Mouse (Mus musculus): ENCODE results near the gene Rab11fip4. TPM values are rescaled to one million over a fixed set of nuclear protein-coding genes. Genes with fewer than 3 reads are reported as not detected.

Rab11fip4 gene
- total RNA-seq (2014; rRNA removed) (68.1 and 68.3 TPM in 2 replicates), polyA plus RNA-seq (2015; fragmentation: Nextera tagmentation; extraction: Ambion mirVana) (19.0 and 19.9 TPM in 2 replicates)

DNA sequence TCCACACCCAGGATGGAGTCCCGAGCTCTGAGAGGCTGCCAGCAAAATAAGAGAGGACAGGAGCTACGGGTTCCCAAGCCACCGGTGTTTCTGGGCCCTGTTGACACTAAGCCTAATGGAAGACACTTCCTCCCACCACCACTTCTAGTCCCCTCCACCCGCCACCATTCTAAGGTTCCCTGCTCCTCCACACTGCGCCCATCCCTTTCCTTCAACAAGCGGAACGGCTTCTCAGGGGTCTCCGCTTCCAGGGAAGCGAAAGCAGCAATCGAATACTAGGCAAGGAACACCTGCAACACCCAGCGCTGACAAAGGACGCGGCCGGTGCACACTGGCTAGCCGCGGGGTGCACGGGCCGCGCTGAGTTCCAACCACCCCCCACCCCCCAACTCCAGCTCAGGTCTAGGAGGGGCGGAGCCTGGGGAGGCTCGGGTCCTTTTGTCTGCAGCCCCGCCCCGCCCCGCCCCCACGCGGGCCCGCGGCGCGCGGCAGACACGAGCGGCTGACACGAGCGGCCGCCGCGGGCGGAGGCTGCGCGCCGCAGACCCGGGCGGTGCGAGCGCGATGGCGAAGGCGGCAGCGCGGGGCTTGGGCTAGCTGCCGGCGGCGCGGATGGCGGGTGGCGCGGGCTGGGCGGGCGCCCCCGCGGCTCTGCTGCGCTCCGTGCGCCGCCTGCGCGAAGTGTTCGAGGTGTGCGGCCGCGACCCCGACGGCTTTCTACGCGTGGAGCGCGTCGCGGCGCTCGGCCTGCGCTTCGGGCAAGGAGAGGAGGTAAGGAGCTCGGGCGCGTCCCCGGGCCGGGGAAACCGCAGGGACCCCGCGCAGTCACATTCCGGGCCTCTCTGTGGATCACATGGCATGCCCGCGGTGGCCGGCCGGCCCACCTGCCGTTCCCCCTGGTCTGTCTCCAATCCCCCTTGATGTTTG lies at the start of gene Rab11fip4:
Rab11fip4 (plus strand) TSS at position 549 of the 927 bp plus-strand sequence.
- peak within 1 kb of the TSS; percentile 81 for H3K9ac ChIP-seq (replicated peaks; ENCODE audit: low read length, poor library complexity, severe bottlenecking)
- ATAC-seq (ENCODE audit: low FRiP score) (peak; percentile 79), DNase-seq (ENCODE audit: low spot score) (peak; percentile 84)
- peaks cover 13% of the 10 kb centered on the region; the same call in 1 of the 2 replicates for H3K4me1 ChIP-seq (ENCODE audit: insufficient read depth, low read length)
- no peaks in the 10 kb centered on the region for H3K36me3 ChIP-seq (ENCODE audit: insufficient read depth, low read length)
- TF ChIP-seq CTCF (IDR thresholded peaks at IDR 0.05): no peak
- H3K9me3 ChIP-seq (ENCODE audit: low read length): no peaks in the 10 kb centered on the region
- H3K27me3 ChIP-seq (ENCODE audit: insufficient read depth, low read length): no peaks in the 10 kb centered on the region
- peak within 1 kb of the TSS; percentile 64 for H3K4me3 ChIP-seq (ENCODE audit: low read depth, low read length)
- 2% methylated on average over 73 of the region's 98 CpGs for WGBS
- peak within 1 kb of the TSS; percentile 87 for H3K27ac ChIP-seq (ENCODE audit: low read depth, low read length)
- H3K4me2 ChIP-seq (ENCODE audit: low read depth, low read length, poor library complexity, severe bottlenecking): peak within 1 kb of the TSS; percentile 68

DNA sequence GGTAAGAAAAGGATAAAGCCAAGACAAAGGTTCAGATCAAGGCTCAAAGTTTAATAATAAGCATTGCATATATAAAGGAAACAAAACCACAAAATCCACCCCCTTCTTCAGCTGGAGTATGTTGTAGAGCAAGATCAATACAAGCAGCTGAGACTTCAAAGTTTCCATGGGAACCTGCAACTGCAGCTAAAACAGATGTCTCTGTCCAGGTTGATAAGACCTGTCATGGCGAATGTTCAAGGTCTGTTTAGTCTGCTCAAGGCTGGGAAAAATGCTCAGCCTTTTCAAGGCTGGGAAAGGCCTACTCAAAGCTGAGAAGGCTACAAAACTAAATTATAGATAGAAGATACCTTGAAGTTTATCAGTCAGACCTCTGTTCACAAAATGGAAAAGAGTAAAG lies 38.4 kb upstream of the Rab11fip4 start:
- Histone ChIP-seq H3K27ac (ENCODE audit: low read depth, low read length) (no peak overlapping the region), H3K9ac (replicated peaks; ENCODE audit: low read length, poor library complexity, severe bottlenecking) (no peak overlapping the region), H3K4me2 (ENCODE audit: low read depth, low read length, poor library complexity, severe bottlenecking) (no peak overlapping the region), H3K4me1 (ENCODE audit: insufficient read depth, low read length) (no peaks in the 10 kb centered on the region), H3K27me3 (ENCODE audit: insufficient read depth, low read length) (no peaks in the 10 kb centered on the region), H3K9me3 (ENCODE audit: low read length) (no peaks in the 10 kb centered on the region), H3K4me3 (ENCODE audit: low read depth, low read length) (no peak overlapping the region), H3K36me3 (ENCODE audit: insufficient read depth, low read length) (peaks cover 46% of the 10 kb centered on the region)
- no peak for DNase-seq (ENCODE audit: low spot score)
- ATAC-seq (ENCODE audit: low FRiP score): no peak
- 75% methylated on average over 1 of the region's 1 CpGs for WGBS
- TF ChIP-seq CTCF (IDR thresholded peaks at IDR 0.05): no peak

DNA sequence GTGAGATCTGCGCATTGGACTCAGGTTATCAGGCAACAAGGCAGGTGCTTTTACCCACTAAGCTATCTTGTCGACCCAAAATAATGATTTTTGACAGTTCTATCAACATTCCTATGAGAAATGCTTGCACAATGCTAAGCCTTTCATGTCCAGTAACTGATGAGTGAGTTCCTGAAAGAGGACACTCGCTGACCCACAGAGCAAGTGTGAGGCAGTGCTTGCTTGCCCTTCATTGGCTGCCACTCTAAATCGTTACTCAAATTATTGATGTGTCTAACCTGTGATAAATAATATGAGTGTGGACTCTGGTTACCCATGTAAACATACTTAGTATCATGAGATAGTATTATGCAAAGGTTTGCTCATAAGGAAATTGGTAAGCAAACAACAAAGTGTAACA lies 30.5 kb upstream of the Rab11fip4 start:
- H3K9me3 ChIP-seq (ENCODE audit: low read length): no peaks in the 10 kb centered on the region
- H3K4me2 ChIP-seq (ENCODE audit: low read depth, low read length, poor library complexity, severe bottlenecking): no peak overlapping the region
- H3K27me3 ChIP-seq (ENCODE audit: insufficient read depth, low read length): no peaks in the 10 kb centered on the region
- no peaks in the 10 kb centered on the region for H3K4me1 ChIP-seq (ENCODE audit: insufficient read depth, low read length)
- ATAC-seq (ENCODE audit: low FRiP score) (no peak), DNase-seq (ENCODE audit: low spot score) (no peak)
- no peak overlapping the region for H3K4me3 ChIP-seq (ENCODE audit: low read depth, low read length)
- no peak for TF ChIP-seq CTCF (IDR thresholded peaks at IDR 0.05)
- H3K36me3 ChIP-seq (ENCODE audit: insufficient read depth, low read length): peaks cover 41% of the 10 kb centered on the region
- 98% methylated on average over 4 of the region's 4 CpGs for WGBS
- H3K27ac ChIP-seq (ENCODE audit: low read depth, low read length): no peak overlapping the region
- no peak overlapping the region for H3K9ac ChIP-seq (replicated peaks; ENCODE audit: low read length, poor library complexity, severe bottlenecking)

DNA sequence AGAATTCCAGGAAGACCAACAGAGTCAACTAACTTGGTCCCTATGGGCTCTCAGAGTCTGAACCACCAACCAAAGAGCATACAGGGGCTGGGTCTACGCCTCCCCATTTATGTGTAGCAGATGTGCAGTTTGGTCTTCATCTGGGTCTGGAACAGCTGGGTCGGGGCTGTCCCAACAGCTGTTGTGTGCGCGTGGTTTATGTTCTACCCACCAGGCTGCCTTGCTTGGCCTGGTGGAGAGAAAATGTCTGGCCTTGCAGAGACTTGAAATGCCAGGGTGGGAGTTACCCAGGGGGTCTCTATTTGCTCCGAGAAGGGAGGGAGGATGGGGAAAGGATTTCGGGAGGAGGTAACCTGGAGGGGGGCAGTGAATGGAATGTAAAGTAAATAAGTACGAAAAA lies 27.5 kb upstream of the Rab11fip4 start:
- H3K9ac ChIP-seq (replicated peaks; ENCODE audit: low read length, poor library complexity, severe bottlenecking): no peak overlapping the region
- H3K27me3 ChIP-seq (ENCODE audit: insufficient read depth, low read length): no peaks in the 10 kb centered on the region
- no peak for DNase-seq (ENCODE audit: low spot score)
- no peak overlapping the region for H3K4me2 ChIP-seq (ENCODE audit: low read depth, low read length, poor library complexity, severe bottlenecking)
- H3K27ac ChIP-seq (ENCODE audit: low read depth, low read length): no peak overlapping the region
- 93% methylated on average over 7 of the region's 7 CpGs for WGBS
- TF ChIP-seq CTCF (IDR thresholded peaks at IDR 0.05): no peak
- no peaks in the 10 kb centered on the region for H3K9me3 ChIP-seq (ENCODE audit: low read length)
- peaks cover 58% of the 10 kb centered on the region for H3K36me3 ChIP-seq (ENCODE audit: insufficient read depth, low read length)
- H3K4me1 ChIP-seq (ENCODE audit: insufficient read depth, low read length): no peaks in the 10 kb centered on the region
- no peak for ATAC-seq (ENCODE audit: low FRiP score)
- no peak overlapping the region for H3K4me3 ChIP-seq (ENCODE audit: low read depth, low read length)

DNA sequence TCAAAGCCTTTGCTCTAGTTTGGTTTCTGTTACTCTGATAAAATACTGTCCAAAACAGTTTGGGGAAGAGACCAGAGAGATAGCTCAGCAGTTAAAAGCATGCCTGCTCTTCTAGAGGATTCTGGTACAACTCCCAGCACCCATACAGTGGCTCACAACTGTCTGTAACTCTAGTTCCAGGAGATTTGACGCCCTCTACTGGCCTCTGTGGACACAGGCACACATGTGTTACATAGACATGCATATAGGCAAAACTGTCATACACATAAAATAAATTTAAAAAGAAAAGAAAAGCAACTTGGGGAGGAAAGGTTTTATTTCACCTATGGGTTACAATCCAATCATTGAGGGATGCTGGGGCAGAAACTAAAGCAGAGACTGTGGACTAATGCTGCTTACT lies 24.1 kb upstream of the Rab11fip4 start:
- DNase-seq (ENCODE audit: low spot score) (no peak), ATAC-seq (ENCODE audit: low FRiP score) (no peak)
- Histone ChIP-seq H3K4me2 (ENCODE audit: low read depth, low read length, poor library complexity, severe bottlenecking) (no peak overlapping the region), H3K4me1 (ENCODE audit: insufficient read depth, low read length) (no peaks in the 10 kb centered on the region), H3K27ac (ENCODE audit: low read depth, low read length) (no peak overlapping the region), H3K36me3 (ENCODE audit: insufficient read depth, low read length) (peaks cover 53% of the 10 kb centered on the region), H3K27me3 (ENCODE audit: insufficient read depth, low read length) (no peaks in the 10 kb centered on the region), H3K9me3 (ENCODE audit: low read length) (no peaks in the 10 kb centered on the region), H3K9ac (replicated peaks; ENCODE audit: low read length, poor library complexity, severe bottlenecking) (no peak overlapping the region), H3K4me3 (ENCODE audit: low read depth, low read length) (no peak overlapping the region)
- peak; percentile 22; the same call in 1 of the 2 replicates for TF ChIP-seq CTCF (IDR thresholded peaks at IDR 0.05)
- 65% methylated on average over 1 of the region's 1 CpGs for WGBS

All from midbrain, postnatal 0 days (tissue).